Mouse (Mus musculus) effector memory CD4-positive, alpha-beta T cell, adult 5 months (primary cell): ENCODE measurements around the gene Adamtsl1. TPM values are rescaled to one million over a fixed set of nuclear protein-coding genes. Genes with fewer than 3 reads are reported as not detected.

Source experiments
- polyA plus RNA-seq: library from polyadenylated mRNA; unstranded; fragments of 100-300 nt; shearing (Covaris generic); gene quantifications from one replicate; pipeline ENCODE4 v1.2.1, GENCODE M21; 2017

Adamtsl1 gene
- 0.67 TPM for polyA plus RNA-seq

GRCm38 (mm10) chr4:85513792-85514191 is at the start of gene Adamtsl1:
TSS of gene Adamtsl1 (plus strand) at chr4:85514172.

